Comparison of ENCODE assay signal across 11 mouse cellular contexts in genomic region chr14:12062628-12063360, GRCm38 (mm10).
DNase-seq lines count a peak whose midpoint lies in the region; ATAC-seq lines count a peak whose summit lies in the region.
"Had no signal": no experiment of that assay in that cellular context is flagged by ENCODE, and none has a peak within 500 bp of the region (broad histone marks: within the 10 kb centered on the region; RNA-seq: fewer than 3 reads in every experiment).

No protein-coding gene starts in this region.

- no peak overlapping the region for H3K27ac ChIP-seq in forebrain, embryonic 12.5 days
- H3K27ac ChIP-seq: kidney, postnatal 0 days had no signal

- H3K27me3 ChIP-seq in forebrain, embryonic 12.5 days, result no peaks in the 10 kb centered on the region

- H3K9me3 ChIP-seq in forebrain, embryonic 12.5 days, result no peaks in the 10 kb centered on the region

- H3K4me2 ChIP-seq in forebrain, embryonic 12.5 days, result no peak overlapping the region

- no peaks in the 10 kb centered on the region for H3K36me3 ChIP-seq in forebrain, embryonic 12.5 days (replicated peaks)

- H3K9ac ChIP-seq in forebrain, embryonic 12.5 days, result no peak overlapping the region

- ATAC-seq in forebrain, embryonic 12.5 days (ENCODE audit: low FRiP score), result no peak

- DNase-seq in heart, adult 11 months, result peak; percentile 97
- no peak for DNase-seq in heart, postnatal 4 days
- peak; percentile 24 for DNase-seq in layer of hippocampus, adult 9-11 months
- no peak for DNase-seq in layer of hippocampus, postnatal 10 days (ENCODE audit: low spot score in 2 of 2)
- DNase-seq in brain, adult 2 months (ENCODE audit: low read depth, low spot score), result peak; percentile 75
- DNase-seq in lung, postnatal 25 days (ENCODE audit: low spot score), result peak; percentile 60
- DNase-seq in embryo, embryonic 9.5 days (ENCODE audit: extremely low spot score), result no peak
- DNase-seq: thymus, postnatal 14 days had no signal

- 89% methylated on average over 7 of the region's 7 CpGs for WGBS in forebrain, embryonic 12.5 days

- no peak overlapping the region for H3K4me3 ChIP-seq in forebrain, embryonic 12.5 days (replicated peaks)
- H3K4me3 ChIP-seq: myocyte had no signal

- H3K4me1 ChIP-seq in forebrain, embryonic 12.5 days, result no peaks in the 10 kb centered on the region; the same call in 1 of the 2 replicates

Comparison
In these comparisons a context has a peak if more than half of its experiments do, and no peak if none do; other contexts are left out.
1. DNase-seq: peak in heart, adult 11 months (single experiment), layer of hippocampus, adult 9-11 months (single experiment), brain, adult 2 months (single experiment) and lung, postnatal 25 days (single experiment); none in heart, postnatal 4 days (single experiment), layer of hippocampus, postnatal 10 days (0 of 2) and embryo, embryonic 9.5 days (single experiment).